Mouse (Mus musculus): ENCODE data around the gene D430042O09Rik. TPM values are rescaled to one million over a fixed set of nuclear protein-coding genes. Genes with fewer than 3 reads are reported as not detected.
A peak's percentile ranks its signal among the peaks of the same experiment; 100 is the strongest.

The D430042O09Rik gene
- polyA plus RNA-seq, 1 experiment, result 17.9 TPM

GRCm38 (mm10) chr7:125731679-125732078, 24.0 kb downstream of the D430042O09Rik start:
- H3K27ac ChIP-seq (ENCODE audit: insufficient read depth, low read length), result no peak overlapping the region
- no peak overlapping the region for H3K4me3 ChIP-seq (ENCODE audit: insufficient read depth, low read length)
- TF ChIP-seq POLR2A (IDR thresholded peaks at IDR 0.05; ENCODE audit: extremely low read depth, insufficient read depth, low read length), result no peak
- TF ChIP-seq CTCF (IDR thresholded peaks at IDR 0.05; ENCODE audit: extremely low read depth, insufficient read depth, low read length), result no peak
- no peaks in the 10 kb centered on the region for H3K4me1 ChIP-seq (ENCODE audit: control insufficient read depth, insufficient read depth, low read length)

- Histone ChIP-seq H3K4me3 (ENCODE audit: insufficient read depth, low read length) (no peak overlapping the region), H3K27ac (ENCODE audit: insufficient read depth, low read length) (no peak overlapping the region), H3K4me1 (ENCODE audit: control insufficient read depth, insufficient read depth, low read length) (no peaks in the 10 kb centered on the region)
- no peak for TF ChIP-seq POLR2A (IDR thresholded peaks at IDR 0.05; ENCODE audit: extremely low read depth, insufficient read depth, low read length)
- no peak for TF ChIP-seq CTCF (IDR thresholded peaks at IDR 0.05; ENCODE audit: extremely low read depth, insufficient read depth, low read length)
Observed at GRCm38 (mm10) chr7:125733791-125734190, 26.1 kb downstream of the D430042O09Rik start.

DNA sequence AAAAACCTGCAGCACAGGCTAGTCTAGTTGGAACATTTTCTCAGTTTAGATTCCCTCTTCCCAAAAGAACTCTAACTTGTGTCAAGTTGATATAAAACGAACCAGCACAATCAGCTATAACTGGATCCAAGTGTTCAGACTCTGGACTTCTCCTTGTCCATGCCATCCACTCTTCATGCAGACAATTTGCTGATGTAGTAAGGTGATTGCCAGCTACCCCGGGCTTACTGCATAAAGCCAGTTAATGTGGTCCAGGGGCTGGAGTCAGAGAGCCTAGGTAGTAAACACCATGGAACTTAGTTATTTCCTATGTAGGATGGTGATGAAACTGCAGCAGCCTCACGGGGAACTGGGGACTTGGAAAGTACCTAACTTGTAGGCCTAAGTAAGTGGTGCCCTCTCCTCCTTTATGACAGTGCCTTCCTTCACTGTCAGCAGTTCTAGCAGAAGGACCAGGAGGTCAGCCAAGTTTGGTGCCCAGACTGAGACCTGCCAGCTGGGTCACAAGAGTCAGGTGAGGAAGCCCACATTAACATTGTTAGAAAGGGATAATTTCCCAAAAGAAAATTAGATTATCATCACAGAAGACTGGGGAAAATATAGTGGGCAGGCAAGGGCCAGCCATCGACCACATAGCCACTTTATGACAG, 28.8 kb downstream of the D430042O09Rik start:
- Histone ChIP-seq H3K4me3 (ENCODE audit: insufficient read depth, low read length) (no peak overlapping the region), H3K4me1 (ENCODE audit: control insufficient read depth, insufficient read depth, low read length) (no peaks in the 10 kb centered on the region), H3K27ac (ENCODE audit: insufficient read depth, low read length) (no peak overlapping the region)
- no peak for TF ChIP-seq CTCF (IDR thresholded peaks at IDR 0.05; ENCODE audit: extremely low read depth, insufficient read depth, low read length)
- TF ChIP-seq POLR2A (IDR thresholded peaks at IDR 0.05; ENCODE audit: extremely low read depth, insufficient read depth, low read length), result no peak

- no peaks in the 10 kb centered on the region for H3K4me1 ChIP-seq (ENCODE audit: control insufficient read depth, insufficient read depth, low read length)
- TF ChIP-seq CTCF (IDR thresholded peaks at IDR 0.05; ENCODE audit: extremely low read depth, insufficient read depth, low read length) (no peak), POLR2A (IDR thresholded peaks at IDR 0.05; ENCODE audit: extremely low read depth, insufficient read depth, low read length) (no peak)
Observed at GRCm38 (mm10) chr7:125740521-125740920, 32.8 kb downstream of the D430042O09Rik start.

GRCm38 (mm10) chr7:125741271-125741703, 33.6 kb downstream of the D430042O09Rik start:
- no peaks in the 10 kb centered on the region for H3K4me1 ChIP-seq (ENCODE audit: control insufficient read depth, insufficient read depth, low read length)
- H3K27ac ChIP-seq (ENCODE audit: insufficient read depth, low read length), result no peak overlapping the region
- H3K4me3 ChIP-seq (ENCODE audit: insufficient read depth, low read length), result no peak overlapping the region
- TF ChIP-seq CTCF (IDR thresholded peaks at IDR 0.05; ENCODE audit: extremely low read depth, insufficient read depth, low read length) (no peak), POLR2A (IDR thresholded peaks at IDR 0.05; ENCODE audit: extremely low read depth, insufficient read depth, low read length) (no peak)

More at GRCm38 (mm10) chr7:125740521-125740920, 32.8 kb downstream of the D430042O09Rik start:
- H3K27ac ChIP-seq (ENCODE audit: insufficient read depth, low read length), result no peak overlapping the region
- H3K4me3 ChIP-seq (ENCODE audit: insufficient read depth, low read length), result no peak overlapping the region

DNA sequence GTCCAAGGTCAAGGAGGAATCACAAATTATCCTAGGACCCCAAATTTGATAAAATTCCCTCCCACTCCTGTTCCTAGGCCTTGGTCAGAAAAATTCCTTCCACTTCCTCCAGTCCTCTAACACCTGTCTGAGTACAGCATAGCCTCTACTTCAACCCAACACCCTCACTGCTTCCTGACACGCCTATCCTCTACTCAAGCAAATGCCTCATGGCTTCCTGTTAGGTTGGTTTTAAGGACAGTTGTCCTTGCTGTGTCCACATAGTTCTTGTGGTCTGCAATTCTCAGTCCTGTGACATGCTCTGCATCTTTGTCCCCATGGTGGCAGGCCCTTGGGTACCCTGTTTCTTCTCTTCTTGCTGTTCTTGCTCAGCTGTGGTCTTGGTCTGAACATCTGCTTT, 37.1 kb downstream of the D430042O09Rik start:
- TF ChIP-seq POLR2A (IDR thresholded peaks at IDR 0.05; ENCODE audit: extremely low read depth, insufficient read depth, low read length) (no peak), CTCF (IDR thresholded peaks at IDR 0.05; ENCODE audit: extremely low read depth, insufficient read depth, low read length) (no peak)
- no peaks in the 10 kb centered on the region for H3K4me1 ChIP-seq (ENCODE audit: control insufficient read depth, insufficient read depth, low read length)
- no peak overlapping the region for H3K4me3 ChIP-seq (ENCODE audit: insufficient read depth, low read length)
- no peak overlapping the region for H3K27ac ChIP-seq (ENCODE audit: insufficient read depth, low read length)

DNA sequence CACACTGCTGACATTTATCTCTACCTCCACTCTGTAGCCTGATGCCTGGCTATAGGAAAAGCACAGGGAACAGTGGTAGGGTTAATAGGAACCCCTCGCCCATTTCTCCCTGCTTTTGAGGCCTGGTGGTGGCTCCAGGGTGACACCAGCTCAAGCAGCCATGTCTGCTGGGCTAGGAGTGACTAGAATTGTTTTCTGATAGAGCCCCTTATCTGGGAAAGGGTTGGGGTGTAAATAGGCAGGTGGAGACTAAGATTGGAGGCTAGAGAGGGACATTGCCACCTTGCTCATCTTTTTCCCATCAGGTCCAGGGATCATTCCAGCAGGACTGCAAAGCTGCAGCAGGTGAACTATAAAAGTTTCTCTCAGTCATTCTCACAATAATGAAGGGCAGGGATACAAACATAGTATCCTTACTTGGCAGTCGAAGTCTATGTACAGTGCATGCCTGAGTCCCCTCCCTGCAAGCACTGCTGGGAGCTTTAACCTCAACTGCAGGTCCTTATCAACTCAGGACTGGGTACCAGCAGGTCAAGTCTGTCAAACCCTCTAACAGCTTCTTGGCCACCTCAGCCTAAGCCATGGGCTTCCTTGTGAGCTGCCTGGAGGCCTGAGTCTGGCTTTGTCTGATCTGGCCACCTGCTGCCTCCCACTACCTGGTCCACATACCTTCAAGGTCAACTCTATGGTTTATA, 39.1 kb downstream of the D430042O09Rik start:
- TF ChIP-seq CTCF (IDR thresholded peaks at IDR 0.05; ENCODE audit: extremely low read depth, insufficient read depth, low read length) (no peak), POLR2A (IDR thresholded peaks at IDR 0.05; ENCODE audit: extremely low read depth, insufficient read depth, low read length) (no peak)
- Histone ChIP-seq H3K4me1 (ENCODE audit: control insufficient read depth, insufficient read depth, low read length) (no peaks in the 10 kb centered on the region), H3K4me3 (ENCODE audit: insufficient read depth, low read length) (no peak overlapping the region), H3K27ac (ENCODE audit: insufficient read depth, low read length) (no peak overlapping the region)

GRCm38 (mm10) chr7:125747316-125747690, 39.6 kb downstream of the D430042O09Rik start:
- Histone ChIP-seq H3K4me1 (ENCODE audit: control insufficient read depth, insufficient read depth, low read length) (no peaks in the 10 kb centered on the region), H3K4me3 (ENCODE audit: insufficient read depth, low read length) (no peak overlapping the region), H3K27ac (ENCODE audit: insufficient read depth, low read length) (no peak overlapping the region)
- TF ChIP-seq CTCF (IDR thresholded peaks at IDR 0.05; ENCODE audit: extremely low read depth, insufficient read depth, low read length), result no peak
- no peak for TF ChIP-seq POLR2A (IDR thresholded peaks at IDR 0.05; ENCODE audit: extremely low read depth, insufficient read depth, low read length)

DNA sequence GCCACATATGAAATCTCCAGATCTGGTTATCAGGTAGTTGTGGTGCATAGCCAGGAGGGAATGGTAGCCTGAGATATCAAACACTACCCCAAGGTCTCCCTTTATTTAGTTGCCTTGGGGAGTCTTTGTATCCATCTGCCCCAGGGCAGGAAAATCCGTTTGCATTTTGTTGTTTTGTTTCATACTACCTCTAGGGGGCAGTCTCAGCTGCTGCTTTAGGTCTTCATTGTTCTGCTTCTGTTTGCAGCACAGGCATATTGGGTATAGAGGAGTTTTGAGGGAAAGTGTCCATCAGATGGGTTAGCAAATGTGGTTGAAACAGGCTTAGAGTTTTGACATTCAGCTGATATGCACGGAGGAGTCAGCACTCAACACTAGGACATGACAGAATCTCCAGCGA, 40.5 kb downstream of the D430042O09Rik start:
- no peaks in the 10 kb centered on the region for H3K4me1 ChIP-seq (ENCODE audit: control insufficient read depth, insufficient read depth, low read length)
- no peak overlapping the region for H3K4me3 ChIP-seq (ENCODE audit: insufficient read depth, low read length)
- no peak overlapping the region for H3K27ac ChIP-seq (ENCODE audit: insufficient read depth, low read length)
- TF ChIP-seq CTCF (IDR thresholded peaks at IDR 0.05; ENCODE audit: extremely low read depth, insufficient read depth, low read length) (peak; percentile 55; the same call in 1 of the 2 replicates), POLR2A (IDR thresholded peaks at IDR 0.05; ENCODE audit: extremely low read depth, insufficient read depth, low read length) (no peak)

All from cortical plate, adult 2 months (tissue).